Mouse (Mus musculus): ENCODE measurements around the gene Vmn1r4. TPM values are rescaled to one million over a fixed set of nuclear protein-coding genes. Genes with fewer than 3 reads are reported as not detected.

Gene Vmn1r4
- polyA plus RNA-seq, 1 experiment from 2014 or later, result 0.73 TPM

DNA sequence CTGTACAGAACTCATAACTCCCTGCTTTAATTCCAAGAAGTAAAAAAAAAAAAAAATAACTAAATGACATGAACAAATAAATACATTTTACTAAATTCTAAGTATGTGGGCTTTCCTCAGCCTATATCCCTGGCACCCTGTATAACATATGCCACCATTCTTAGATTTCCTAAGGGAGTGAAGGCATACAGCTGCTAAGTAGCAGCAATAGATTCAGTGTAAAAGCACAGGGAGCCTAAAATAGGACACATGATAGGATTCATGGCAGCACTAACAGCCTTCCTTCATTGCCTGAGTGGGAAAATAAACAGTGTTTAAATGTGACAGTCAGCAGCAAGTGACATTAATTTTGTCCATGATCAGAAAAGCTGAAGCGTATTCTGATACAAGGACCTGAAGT, 19.5 kb upstream of the Vmn1r4 start:
- Histone ChIP-seq H3K4me3 (no peak overlapping the region), H3K4me2 (no peak overlapping the region), H3K9me3 (no peaks in the 10 kb centered on the region), H3K27ac (replicated peaks) (0 out of 2 replicates have a peak overlapping the region, but pooled peaks have one; percentile 13), H3K36me3 (no peaks in the 10 kb centered on the region), H3K4me1 (replicated peaks) (peaks cover 44% of the 10 kb centered on the region), H3K27me3 (no peaks in the 10 kb centered on the region), H3K9ac (no peak overlapping the region)
- ATAC-seq (ENCODE audit: low read depth), result no peak
- 62% methylated on average over 1 of the region's 1 CpGs for WGBS

DNA sequence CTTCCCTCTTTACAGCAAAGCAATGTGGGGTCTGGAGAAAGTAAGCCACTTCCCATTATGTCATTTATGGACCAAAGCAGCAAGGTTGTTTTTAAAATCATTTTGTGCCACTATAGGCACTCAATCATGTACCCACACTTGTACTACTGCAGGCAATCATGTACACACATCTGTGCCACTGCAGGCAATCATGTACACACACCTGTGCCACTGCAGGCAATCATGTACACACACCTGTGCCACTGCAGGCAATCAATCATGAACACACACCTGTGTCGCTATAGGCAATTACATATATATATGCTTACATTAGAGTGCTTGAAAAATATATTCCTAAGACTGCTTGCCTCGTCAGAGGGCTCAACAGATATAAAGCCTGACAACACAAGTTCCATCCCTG, 18.8 kb upstream of the Vmn1r4 start:
- ATAC-seq (ENCODE audit: low read depth), result no peak
- Histone ChIP-seq H3K4me1 (replicated peaks) (peaks cover 44% of the 10 kb centered on the region), H3K27me3 (no peaks in the 10 kb centered on the region), H3K4me2 (no peak overlapping the region), H3K36me3 (no peaks in the 10 kb centered on the region), H3K4me3 (no peak overlapping the region), H3K27ac (replicated peaks) (no peak overlapping the region), H3K9me3 (no peaks in the 10 kb centered on the region), H3K9ac (no peak overlapping the region)
- 86% methylated on average over 2 of the region's 2 CpGs for WGBS

DNA sequence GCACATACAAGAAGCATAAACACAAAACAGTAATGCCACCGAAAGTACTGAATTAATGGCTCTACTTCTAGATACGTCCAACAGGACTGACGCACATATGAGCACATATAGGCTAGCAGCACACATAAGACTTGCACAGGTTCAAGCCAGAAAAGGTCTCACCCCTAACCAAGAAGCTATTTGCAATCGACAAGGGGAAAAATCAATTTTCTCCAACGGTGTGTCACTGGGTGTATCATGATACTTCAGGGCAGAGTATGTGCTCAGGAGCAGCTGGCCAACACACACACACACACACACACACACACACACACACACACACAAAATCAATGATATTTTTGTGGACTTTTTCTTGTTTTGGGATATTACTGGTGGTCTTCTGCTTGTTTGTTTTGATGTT, 18.3 kb upstream of the Vmn1r4 start:
- H3K4me1 ChIP-seq (replicated peaks), result peaks cover 44% of the 10 kb centered on the region
- no peak overlapping the region for H3K27ac ChIP-seq (replicated peaks)
- no peak overlapping the region for H3K4me3 ChIP-seq
- WGBS, result 92% methylated on average over 5 of the region's 5 CpGs
- ATAC-seq (ENCODE audit: low read depth), result no peak
- no peaks in the 10 kb centered on the region for H3K9me3 ChIP-seq
- H3K4me2 ChIP-seq, result no peak overlapping the region
- H3K27me3 ChIP-seq, result no peaks in the 10 kb centered on the region
- H3K9ac ChIP-seq, result no peak overlapping the region
- no peaks in the 10 kb centered on the region for H3K36me3 ChIP-seq

DNA sequence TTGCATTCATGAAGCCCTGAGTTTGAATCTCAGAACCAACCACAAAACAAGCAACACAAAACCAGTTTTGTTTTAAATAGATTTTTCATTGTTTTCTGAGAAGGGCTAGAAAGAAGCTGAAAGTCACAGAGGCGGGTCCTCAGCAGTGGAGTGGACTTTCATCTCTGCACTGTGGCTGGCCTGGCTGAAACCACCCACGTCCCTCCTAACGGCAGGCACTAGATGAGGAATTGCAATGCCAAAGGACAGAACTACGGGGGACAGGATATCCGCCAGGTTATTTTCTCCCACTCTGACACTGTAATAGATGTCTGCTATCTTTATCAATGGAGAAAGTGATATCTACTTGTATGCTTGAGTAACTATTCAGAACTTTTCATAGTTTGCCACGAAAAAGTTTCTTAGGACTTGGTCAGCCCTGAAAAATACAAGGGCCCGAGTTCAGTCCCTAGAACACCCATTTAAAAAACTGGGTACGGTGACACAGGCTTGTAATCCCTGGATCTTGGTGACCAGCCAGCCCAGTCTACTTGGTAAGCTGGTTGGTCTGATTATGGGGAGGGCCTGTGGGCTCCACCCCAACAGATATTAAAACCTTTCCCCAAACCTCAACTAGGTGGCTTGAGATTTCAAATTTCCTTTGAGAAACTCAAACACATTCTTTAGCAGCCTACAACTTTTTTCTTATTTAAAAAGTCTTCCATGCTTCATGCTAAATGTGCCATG, 17.5 kb upstream of the Vmn1r4 start:
- H3K4me1 ChIP-seq (replicated peaks), result peaks cover 44% of the 10 kb centered on the region
- H3K9me3 ChIP-seq, result no peaks in the 10 kb centered on the region
- no peak overlapping the region for H3K27ac ChIP-seq (replicated peaks)
- no peak overlapping the region for H3K9ac ChIP-seq
- no peaks in the 10 kb centered on the region for H3K36me3 ChIP-seq
- no peaks in the 10 kb centered on the region for H3K27me3 ChIP-seq
- ATAC-seq (ENCODE audit: low read depth), result no peak
- H3K4me2 ChIP-seq, result no peak overlapping the region
- H3K4me3 ChIP-seq, result no peak overlapping the region
- WGBS, result 86% methylated on average over 8 of the region's 8 CpGs

DNA sequence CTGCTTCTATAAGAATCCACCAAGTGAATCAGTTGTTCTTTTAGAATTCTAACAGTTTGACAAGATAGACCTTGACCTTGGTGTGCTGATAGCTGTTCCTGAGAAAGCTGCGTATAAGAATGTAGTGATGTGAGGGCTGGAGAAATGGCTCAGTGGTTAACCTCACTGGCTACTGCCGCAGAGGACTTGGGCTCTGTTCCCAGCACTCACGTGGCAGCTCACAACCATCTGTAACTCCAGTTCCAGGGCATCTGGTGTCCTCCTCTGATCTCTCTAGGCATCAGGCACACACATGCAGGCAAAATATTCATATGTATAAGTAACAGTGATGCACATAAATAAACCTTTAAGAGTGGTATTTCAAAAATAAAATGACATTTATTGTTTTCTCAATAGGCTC, 15.8 kb upstream of the Vmn1r4 start:
- no peaks in the 10 kb centered on the region for H3K27me3 ChIP-seq
- H3K4me3 ChIP-seq, result no peak overlapping the region
- H3K27ac ChIP-seq (replicated peaks), result no peak overlapping the region
- no peak overlapping the region for H3K4me2 ChIP-seq
- no peak overlapping the region for H3K9ac ChIP-seq
- WGBS, result 94% methylated on average over 3 of the region's 3 CpGs
- no peaks in the 10 kb centered on the region for H3K9me3 ChIP-seq
- ATAC-seq (ENCODE audit: low read depth), result no peak
- no peaks in the 10 kb centered on the region for H3K36me3 ChIP-seq
- peaks cover 31% of the 10 kb centered on the region for H3K4me1 ChIP-seq (replicated peaks)

DNA sequence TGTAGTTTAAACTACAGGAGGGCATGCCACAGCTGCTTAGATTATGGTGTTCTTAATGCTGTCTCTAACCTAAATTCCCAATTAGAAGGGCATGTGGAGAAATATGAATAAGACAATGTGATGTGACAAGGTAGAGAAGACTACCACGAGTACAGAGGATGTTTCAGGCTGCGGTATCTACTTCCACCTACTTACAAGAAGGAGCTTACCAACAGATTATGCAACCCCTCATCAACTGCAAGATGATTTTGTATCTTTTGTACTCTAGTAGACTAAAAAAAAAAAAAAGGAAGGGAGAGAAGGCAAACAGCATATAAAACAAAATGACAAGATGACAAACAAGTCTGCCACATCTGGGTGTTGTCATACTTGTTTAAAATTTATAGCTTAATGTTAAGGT, 15.4 kb upstream of the Vmn1r4 start:
- peaks cover 27% of the 10 kb centered on the region for H3K4me1 ChIP-seq (replicated peaks)
- H3K36me3 ChIP-seq, result no peaks in the 10 kb centered on the region
- H3K27me3 ChIP-seq, result no peaks in the 10 kb centered on the region
- 95% methylated on average over 2 of the region's 2 CpGs for WGBS
- no peak overlapping the region for H3K9ac ChIP-seq
- no peak overlapping the region for H3K27ac ChIP-seq (replicated peaks)
- no peak for ATAC-seq (ENCODE audit: low read depth)
- H3K4me2 ChIP-seq, result no peak overlapping the region
- no peaks in the 10 kb centered on the region for H3K9me3 ChIP-seq
- H3K4me3 ChIP-seq, result no peak overlapping the region

DNA sequence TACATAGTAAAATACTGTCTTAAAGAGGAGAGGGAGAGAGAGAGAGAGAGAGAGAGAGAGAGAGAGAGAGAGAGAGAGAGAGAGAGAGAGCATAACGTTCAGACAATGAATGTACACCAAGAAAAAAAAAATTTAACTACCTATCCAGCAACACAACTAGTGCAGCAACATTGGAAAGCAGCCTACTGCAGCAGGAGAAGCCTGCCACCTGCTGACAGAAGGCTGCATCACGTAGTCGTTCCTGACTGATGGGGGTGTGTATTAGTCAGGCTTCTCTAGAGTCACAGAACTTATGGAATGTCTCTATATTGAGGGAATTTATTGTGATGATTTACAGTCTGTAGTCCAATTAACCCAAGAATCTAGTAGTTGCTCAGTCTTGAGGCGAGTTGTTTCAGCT, 14.9 kb upstream of the Vmn1r4 start:
- no peaks in the 10 kb centered on the region for H3K36me3 ChIP-seq
- peaks cover 23% of the 10 kb centered on the region for H3K4me1 ChIP-seq (replicated peaks)
- H3K4me2 ChIP-seq, result no peak overlapping the region
- H3K9me3 ChIP-seq, result no peaks in the 10 kb centered on the region
- ATAC-seq (ENCODE audit: low read depth), result peak; percentile 41; the same call in 1 of the 2 replicates
- 19% methylated on average over 4 of the region's 4 CpGs for WGBS
- H3K27ac ChIP-seq (replicated peaks), result no peak overlapping the region
- no peak overlapping the region for H3K4me3 ChIP-seq
- H3K27me3 ChIP-seq, result no peaks in the 10 kb centered on the region
- no peak overlapping the region for H3K9ac ChIP-seq

DNA sequence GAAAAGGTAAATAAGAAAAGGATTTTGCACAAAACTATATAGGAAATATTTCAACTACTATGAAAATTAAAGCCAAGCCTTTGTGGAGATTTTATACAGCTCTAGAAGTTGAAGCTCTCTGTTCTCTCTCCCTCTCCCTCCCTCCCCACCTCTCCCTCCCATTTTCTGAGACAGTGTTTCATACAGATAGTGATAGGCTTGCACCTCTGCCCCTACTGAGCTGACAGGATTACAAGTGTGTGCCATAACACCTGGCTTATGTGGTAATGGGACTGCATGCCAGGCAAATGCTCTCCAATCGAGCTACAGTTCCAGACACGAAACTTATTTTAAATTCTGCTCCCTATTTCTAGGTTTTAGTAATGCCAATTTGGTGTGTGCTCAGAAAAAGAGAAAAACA, 12.9 kb upstream of the Vmn1r4 start:
- no peak for ATAC-seq (ENCODE audit: low read depth)
- Histone ChIP-seq H3K9ac (no peak overlapping the region), H3K4me1 (replicated peaks) (peaks cover 6% of the 10 kb centered on the region; the same call in 1 of the 2 replicates), H3K27ac (replicated peaks) (no peak overlapping the region), H3K36me3 (no peaks in the 10 kb centered on the region), H3K4me2 (no peak overlapping the region), H3K9me3 (no peaks in the 10 kb centered on the region), H3K27me3 (no peaks in the 10 kb centered on the region), H3K4me3 (no peak overlapping the region)
- 95% methylated on average over 2 of the region's 2 CpGs for WGBS

DNA sequence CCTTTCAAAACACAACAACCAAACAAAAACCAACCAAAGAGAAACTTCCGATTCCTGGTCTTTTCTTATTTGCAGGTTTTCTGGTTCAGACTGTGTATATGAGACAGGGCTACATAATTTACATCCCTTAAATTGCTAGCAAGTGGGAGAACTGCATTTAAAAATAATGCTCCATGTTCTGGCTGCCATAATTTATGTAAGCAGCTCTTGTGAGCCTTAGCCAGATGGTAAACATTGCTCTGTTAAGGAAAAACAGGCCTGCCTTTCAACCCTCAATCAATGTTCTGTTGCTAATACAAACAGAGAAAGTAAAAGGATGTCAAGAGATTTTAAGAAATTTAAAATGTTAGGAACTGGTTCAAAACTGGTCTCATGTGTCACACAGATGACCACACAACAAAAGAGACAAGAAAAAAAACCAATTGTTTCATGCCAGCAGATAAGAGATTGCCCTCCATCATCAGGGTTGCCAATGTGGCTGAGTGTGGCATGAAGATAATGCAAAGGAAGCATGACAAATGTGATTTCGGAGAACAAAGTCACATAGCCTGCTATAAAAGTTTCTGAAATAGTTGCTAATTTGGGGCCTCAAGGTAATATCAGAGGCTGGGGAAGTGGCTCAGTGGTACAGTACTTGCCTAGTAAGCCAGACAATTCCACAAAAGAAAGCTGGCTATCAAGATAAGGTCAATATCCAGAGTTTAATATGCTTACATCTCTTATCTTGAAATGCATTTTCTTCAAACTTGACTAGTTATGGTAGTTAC, 10.5 kb upstream of the Vmn1r4 start:
- H3K9ac ChIP-seq, result no peak overlapping the region
- no peak for ATAC-seq (ENCODE audit: low read depth)
- H3K36me3 ChIP-seq, result no peaks in the 10 kb centered on the region
- WGBS, result 62% methylated on average over 2 of the region's 2 CpGs
- H3K27ac ChIP-seq (replicated peaks), result no peak overlapping the region
- H3K4me3 ChIP-seq, result no peak overlapping the region
- H3K4me1 ChIP-seq (replicated peaks), result no peaks in the 10 kb centered on the region
- H3K4me2 ChIP-seq, result no peak overlapping the region
- H3K27me3 ChIP-seq, result no peaks in the 10 kb centered on the region
- no peaks in the 10 kb centered on the region for H3K9me3 ChIP-seq

DNA sequence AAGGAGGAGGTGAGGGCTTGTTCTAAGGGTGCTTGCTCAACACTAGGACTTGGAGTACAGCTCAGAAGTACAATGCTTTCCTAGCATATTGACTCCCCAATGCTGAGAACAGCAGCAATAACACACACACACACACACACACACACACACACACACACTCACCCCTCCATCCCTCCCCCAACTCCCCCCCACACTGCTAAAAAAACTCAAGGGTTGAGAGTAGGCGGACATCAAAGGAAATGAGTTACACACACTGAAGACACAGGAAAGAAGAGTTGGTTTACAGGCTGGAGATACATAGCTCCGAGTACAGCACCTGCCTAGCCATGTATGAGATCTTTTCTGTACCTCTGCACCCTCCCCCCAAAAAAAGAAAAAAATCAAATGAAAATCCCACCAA, 7.5 kb upstream of the Vmn1r4 start:
- ATAC-seq (ENCODE audit: low read depth), result no peak
- no peaks in the 10 kb centered on the region for H3K9me3 ChIP-seq
- no peak overlapping the region for H3K9ac ChIP-seq
- 88% methylated on average over 2 of the region's 2 CpGs for WGBS
- no peaks in the 10 kb centered on the region for H3K36me3 ChIP-seq
- H3K4me3 ChIP-seq, result no peak overlapping the region
- no peaks in the 10 kb centered on the region for H3K27me3 ChIP-seq
- H3K4me1 ChIP-seq (replicated peaks), result no peaks in the 10 kb centered on the region; the same call in 1 of the 2 replicates
- H3K4me2 ChIP-seq, result no peak overlapping the region
- H3K27ac ChIP-seq (replicated peaks), result no peak overlapping the region

DNA sequence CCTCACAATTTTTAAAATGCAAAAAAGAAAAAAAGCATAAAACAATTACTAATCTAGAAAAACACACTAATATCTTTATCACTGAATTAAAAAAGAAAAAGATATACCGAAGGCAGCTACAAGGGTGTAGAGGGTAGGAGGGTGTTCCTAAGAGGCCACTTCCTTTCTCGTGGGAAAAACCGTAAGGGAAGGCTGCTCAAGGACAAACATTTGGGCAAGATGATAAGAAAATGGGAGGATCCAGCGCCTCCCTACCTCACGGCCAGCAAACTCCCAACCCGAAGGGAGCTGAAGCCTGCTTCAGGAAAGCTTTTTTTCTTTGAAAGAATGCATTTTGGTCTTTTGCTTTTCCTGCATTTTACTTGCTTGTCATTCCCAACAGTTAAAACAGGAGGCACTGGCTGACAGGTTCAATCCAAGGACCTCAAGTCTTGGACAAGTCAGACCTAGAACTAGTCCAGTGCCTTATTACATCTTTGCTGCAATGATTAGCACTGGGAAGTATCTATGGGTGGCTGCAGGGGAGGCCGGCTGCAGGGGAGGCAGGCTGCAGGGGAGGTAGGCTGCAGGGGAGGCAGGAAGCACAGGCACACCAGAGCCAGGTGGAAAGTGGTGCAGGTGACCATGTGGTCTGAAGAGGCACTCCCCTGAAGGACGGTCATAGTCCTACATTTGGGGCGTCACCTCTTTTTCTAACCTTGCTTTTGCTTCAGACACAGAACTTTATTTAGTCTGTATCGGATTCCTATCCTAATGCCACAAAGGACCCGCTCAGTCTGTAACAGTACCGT, 6.0 kb upstream of the Vmn1r4 start:
- Histone ChIP-seq H3K4me1 (replicated peaks) (peaks cover 10% of the 10 kb centered on the region), H3K36me3 (no peaks in the 10 kb centered on the region), H3K27me3 (no peaks in the 10 kb centered on the region), H3K4me2 (no peak overlapping the region), H3K9me3 (no peaks in the 10 kb centered on the region), H3K4me3 (no peak overlapping the region), H3K9ac (no peak overlapping the region), H3K27ac (replicated peaks) (no peak overlapping the region)
- 83% methylated on average over 12 of the region's 12 CpGs for WGBS
- ATAC-seq (ENCODE audit: low read depth), result no peak

DNA sequence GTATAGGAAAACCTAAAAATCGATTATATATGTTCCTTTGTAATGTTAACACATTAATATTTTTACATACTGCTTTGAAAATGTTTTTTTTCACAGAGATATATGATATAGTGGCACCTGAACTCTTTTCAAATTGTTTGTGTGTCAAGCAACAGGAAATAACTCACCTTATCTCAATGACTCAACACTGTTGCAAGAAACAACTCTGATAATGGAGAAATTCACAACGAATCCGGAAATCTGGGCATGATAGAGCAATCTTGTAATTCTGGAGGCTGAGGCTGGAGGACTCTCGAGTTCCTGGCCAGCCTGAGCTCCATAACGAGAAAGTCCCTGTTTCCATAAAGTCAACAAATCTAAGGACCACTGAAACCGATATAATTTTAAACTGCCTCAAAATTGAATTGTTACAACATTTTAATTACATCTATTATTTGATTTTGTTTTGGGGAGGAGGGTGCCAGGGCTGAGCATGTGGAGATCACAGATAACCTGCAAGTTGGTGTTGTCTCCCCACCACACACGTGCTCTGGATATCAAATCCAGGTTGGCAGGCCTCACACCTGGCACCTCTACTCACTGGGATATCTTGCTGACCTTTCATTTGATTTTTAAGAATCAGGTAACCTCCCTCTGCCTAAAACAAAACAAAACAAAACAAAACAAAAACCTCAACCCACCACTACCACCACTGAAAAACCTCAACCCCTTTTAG, 4.3 kb upstream of the Vmn1r4 start:
- 95% methylated on average over 7 of the region's 7 CpGs for WGBS
- Histone ChIP-seq H3K36me3 (no peaks in the 10 kb centered on the region), H3K4me2 (no peak overlapping the region), H3K27ac (replicated peaks) (no peak overlapping the region), H3K9ac (no peak overlapping the region), H3K9me3 (no peaks in the 10 kb centered on the region), H3K4me1 (replicated peaks) (peaks cover 15% of the 10 kb centered on the region), H3K4me3 (no peak overlapping the region), H3K27me3 (no peaks in the 10 kb centered on the region)
- ATAC-seq (ENCODE audit: low read depth), result no peak
